Mouse (Mus musculus) gastrocnemius, postnatal 36 days (tissue): ENCODE measurements around the gene Slc29a3. TPM values are rescaled to one million over a fixed set of nuclear protein-coding genes. Genes with fewer than 3 reads are reported as not detected.

Source experiments
- DNase-seq, 2 experiments: peaks; one replicate each; pipeline ENCODE4 v3.0.0; 2022
- intact Hi-C: fragments of 180-260 bp; cut with DNase I; formaldehyde crosslinking; loops from one replicate; pipeline ENCODE4 v1.15.1; 2025
- total RNA-seq, 2 experiments: library from RNA; stranded (reverse); gene quantifications; 2 replicates each; pipeline ENCODE4 v1.2.3; 2021

The Slc29a3 gene
- total RNA-seq, 2 experiments from 2014 or later = 2.6 to 2.7 TPM

DNA sequence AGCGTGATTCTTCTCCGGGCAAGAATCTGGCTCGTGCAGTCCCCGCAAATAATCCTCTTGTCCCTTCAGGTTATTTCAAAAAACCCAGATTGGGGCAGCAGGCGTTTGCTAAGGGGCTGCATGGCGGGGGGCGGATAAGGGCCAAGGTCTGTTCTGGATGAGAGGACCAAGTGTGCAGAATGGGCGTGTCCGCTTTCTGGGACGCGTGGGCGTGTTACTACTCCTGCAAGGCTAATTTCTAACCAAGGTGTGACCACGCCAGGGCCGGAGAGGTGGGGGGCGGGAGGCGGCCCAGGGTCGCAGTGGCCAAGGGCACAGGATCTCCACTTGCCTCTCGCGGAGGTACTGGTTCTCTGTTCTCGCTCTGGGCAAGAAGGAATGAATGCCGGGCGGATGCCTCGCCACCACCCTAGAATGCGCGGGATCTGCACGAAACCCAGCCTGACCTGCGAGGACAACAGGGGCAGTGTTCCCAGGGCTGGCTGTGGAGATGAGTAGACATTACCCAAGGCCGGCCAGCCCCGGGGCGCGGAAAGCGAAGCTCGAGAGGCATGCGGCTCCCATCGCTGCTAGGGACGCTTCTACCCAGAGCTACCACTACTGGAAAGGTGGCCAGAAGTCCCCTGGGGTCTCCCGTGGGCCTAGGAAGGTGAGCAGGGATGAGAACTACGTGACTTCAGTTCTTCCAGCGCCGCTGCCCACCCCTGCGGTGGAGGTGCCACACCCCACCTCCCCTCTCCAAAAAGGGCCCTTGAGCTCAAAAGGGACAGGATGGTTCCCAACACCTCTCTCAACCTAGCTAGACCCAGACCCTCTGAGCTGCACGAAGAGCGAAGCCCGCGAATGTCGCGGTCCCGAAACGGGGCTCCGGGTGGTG, 66.6 kb downstream of the Slc29a3 start:
- DNase-seq = no peak
- intact Hi-C loops = loop anchor here (2.0 kb wide), 1 partner anchor 153 kb away; no protein-coding TSS in a partner anchor

DNA sequence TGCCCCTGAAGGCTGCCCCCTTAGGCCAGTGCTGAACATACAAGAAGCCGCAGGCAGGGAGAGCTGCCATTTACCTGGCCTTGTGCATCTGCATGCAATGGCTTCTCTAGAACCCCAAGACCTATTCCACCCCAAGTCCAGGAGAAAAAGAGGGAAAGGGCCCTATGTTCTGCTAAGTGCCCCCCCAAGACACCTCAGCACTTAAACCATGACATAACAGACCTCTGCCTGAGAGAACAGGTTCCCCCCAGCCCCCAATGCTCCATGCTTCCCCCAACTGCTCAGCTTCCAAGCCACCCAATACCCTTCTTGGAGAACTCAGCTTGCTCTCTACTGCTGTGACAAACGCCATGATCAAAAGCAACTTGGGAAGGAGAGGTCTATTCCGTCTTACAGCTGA, 73.7 kb downstream of the Slc29a3 start:
- no peak for DNase-seq
- intact Hi-C loops = no loop called here

DNA sequence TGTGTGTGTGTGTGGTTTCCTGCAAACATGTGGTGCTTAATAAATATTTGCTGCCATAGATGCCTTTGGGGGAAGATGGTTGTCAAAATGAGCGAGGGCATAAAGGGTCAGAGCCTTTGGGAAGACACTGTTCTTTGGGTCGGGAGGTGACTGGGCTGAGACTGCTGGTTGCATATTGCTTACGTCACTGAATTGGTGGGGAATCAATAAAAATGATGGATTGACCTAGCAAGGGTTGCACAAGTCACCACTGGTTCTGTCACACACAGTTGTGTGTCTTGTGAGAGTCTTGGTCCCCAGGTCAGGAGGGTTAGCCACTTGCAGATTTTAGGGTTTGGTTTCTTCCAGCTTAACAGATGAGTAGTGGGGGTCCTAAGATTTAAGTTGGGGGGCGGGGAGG, 75.3 kb downstream of the Slc29a3 start:
- DNase-seq = no peak
- intact Hi-C loops = no loop called here

DNA sequence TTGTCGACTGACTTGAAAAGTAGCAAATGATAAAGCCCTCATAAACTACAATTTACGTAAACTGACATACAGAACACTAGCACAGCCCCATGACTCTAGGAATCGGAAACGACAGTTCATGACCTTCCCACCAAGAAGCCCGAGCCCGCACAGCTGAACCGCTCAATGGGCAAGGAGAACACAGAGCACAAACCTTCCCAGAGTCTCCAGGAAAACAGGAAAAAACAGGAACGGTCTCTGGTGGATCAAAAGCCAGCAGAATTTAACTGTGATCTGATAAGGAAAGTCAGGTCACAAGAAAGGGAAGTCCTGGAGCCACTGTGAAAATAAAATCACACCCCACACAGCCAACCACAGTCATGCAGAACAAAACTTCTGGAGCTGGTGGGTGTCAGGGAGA, 82.4 kb downstream of the Slc29a3 start:
- DNase-seq = no peak
- intact Hi-C loops = no loop called here

DNA sequence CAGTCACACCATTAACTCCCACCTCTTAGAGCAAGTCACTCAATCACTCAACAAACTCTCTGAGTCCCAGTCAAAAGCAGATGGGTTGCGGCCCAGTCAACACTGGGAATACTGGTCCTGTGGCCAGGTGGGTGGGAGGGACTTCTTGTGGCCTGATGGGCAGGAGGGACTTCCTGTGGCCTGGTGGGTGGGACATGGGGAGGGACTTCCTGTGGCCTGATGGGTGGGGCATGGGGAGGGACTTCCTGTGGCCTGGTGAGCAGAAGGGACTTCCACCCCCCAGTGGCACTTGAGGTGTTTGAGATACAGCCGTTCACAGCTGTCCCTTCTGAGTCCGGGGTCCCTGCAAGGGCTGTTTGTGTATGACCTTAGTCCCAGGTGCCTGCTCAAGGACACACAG, 84.0 kb downstream of the Slc29a3 start:
- intact Hi-C loops = no loop called here
- no peak for DNase-seq

Other genes with a start within 250 kb of the Slc29a3 start
- 1 to 10 TPM; 1.7 to 2.3 TPM for gene Cdh23, start 56.3 kb downstream of the Slc29a3 start, total RNA-seq
- 1 to 10 TPM; 2.2 TPM for gene Unc5b, start 78.8 kb upstream of the Slc29a3 start, total RNA-seq